Mouse (Mus musculus): Measurements from ENCODE around the gene Iqcf1.
"Not testable (repeated sequence)": the region's sequence is repeated elsewhere in the genome, so short reads cannot be mapped to it uniquely, and the experiment has no call there.

Iqcf1 gene

GRCm38 (mm10) chr9:106483606-106484005, 16.2 kb upstream of the Iqcf1 start:
- DNase-seq, result no peak

GRCm38 (mm10) chr9:106485076-106485475, 14.7 kb upstream of the Iqcf1 start:
- no peak for DNase-seq

GRCm38 (mm10) chr9:106487602-106488001, 12.2 kb upstream of the Iqcf1 start:
- DNase-seq, result not testable (repeated sequence)

- DNase-seq, result no peak
Measured at GRCm38 (mm10) chr9:106501846-106502245, 2.1 kb downstream of the Iqcf1 start.

- no peak for DNase-seq
Measured at GRCm38 (mm10) chr9:106504246-106504645, 4.5 kb downstream of the Iqcf1 start.

- no peak for DNase-seq
Measured at GRCm38 (mm10) chr9:106509356-106509755, 9.6 kb downstream of the Iqcf1 start.

- no peak for DNase-seq
Measured at GRCm38 (mm10) chr9:106512729-106513450, 13.1 kb downstream of the Iqcf1 start.

GRCm38 (mm10) chr9:106513566-106513965, 13.8 kb downstream of the Iqcf1 start:
- DNase-seq, result no peak

GRCm38 (mm10) chr9:106514273-106514672, 14.5 kb downstream of the Iqcf1 start, which contains the start of gene Iqcf5:
Iqcf5 (plus strand) TSS chr9:106514573.
- DNase-seq, result no peak

- DNase-seq, result no peak
Measured at GRCm38 (mm10) chr9:106519433-106519832, 19.7 kb downstream of the Iqcf1 start.

- no peak for DNase-seq
Measured at GRCm38 (mm10) chr9:106519909-106520308, 20.1 kb downstream of the Iqcf1 start.

- no peak for DNase-seq
Measured at GRCm38 (mm10) chr9:106531833-106532232, 32.1 kb downstream of the Iqcf1 start.

GRCm38 (mm10) chr9:106534296-106534695, 34.5 kb downstream of the Iqcf1 start:
- DNase-seq, result no peak

- no peak for DNase-seq
Measured at GRCm38 (mm10) chr9:106534975-106535374, 35.2 kb downstream of the Iqcf1 start.
